12 mouse cellular contexts compared by ENCODE assay signal in genomic region chr7:125254302-125254701, GRCm38 (mm10).
"Had no signal": no experiment of that assay in that cellular context is flagged by ENCODE, and none has a peak within 500 bp of the region (broad histone marks: within the 10 kb centered on the region; RNA-seq: fewer than 3 reads in every experiment).

No protein-coding gene starts in this region.

- H3K4me3 ChIP-seq: layer of hippocampus, adult 2 months; liver, embryonic 15.5 days; stomach, embryonic 15.5 days had no signal

- ATAC-seq: lung, postnatal 0 days had no signal

- H3K4me2 ChIP-seq: liver, embryonic 11.5 days; liver, embryonic 15.5 days; stomach, embryonic 15.5 days had no signal

- H3K36me3 ChIP-seq: liver, embryonic 15.5 days; stomach, embryonic 15.5 days had no signal

- H3K9ac ChIP-seq: liver, embryonic 15.5 days; stomach, embryonic 15.5 days had no signal

- H3K9me3 ChIP-seq: liver, embryonic 15.5 days; stomach, embryonic 15.5 days had no signal

- H3K27ac ChIP-seq: layer of hippocampus, adult 2 months; liver, embryonic 15.5 days; stomach, embryonic 15.5 days had no signal

- H3K4me1 ChIP-seq: liver, embryonic 15.5 days; stomach, embryonic 15.5 days had no signal

- H3K27me3 ChIP-seq: liver, embryonic 15.5 days; stomach, embryonic 15.5 days had no signal

- DNase-seq: kidney, adult 8-10 months; kidney, postnatal 36 days; lung, adult 2 months; lung, postnatal 36 days; right cerebral cortex, postnatal 14 days; thymus, adult 2 months; thymus, postnatal 25 days had no signal
